Comparison of ENCODE assay signal across 8 mouse cellular contexts in the genomic region with DNA sequence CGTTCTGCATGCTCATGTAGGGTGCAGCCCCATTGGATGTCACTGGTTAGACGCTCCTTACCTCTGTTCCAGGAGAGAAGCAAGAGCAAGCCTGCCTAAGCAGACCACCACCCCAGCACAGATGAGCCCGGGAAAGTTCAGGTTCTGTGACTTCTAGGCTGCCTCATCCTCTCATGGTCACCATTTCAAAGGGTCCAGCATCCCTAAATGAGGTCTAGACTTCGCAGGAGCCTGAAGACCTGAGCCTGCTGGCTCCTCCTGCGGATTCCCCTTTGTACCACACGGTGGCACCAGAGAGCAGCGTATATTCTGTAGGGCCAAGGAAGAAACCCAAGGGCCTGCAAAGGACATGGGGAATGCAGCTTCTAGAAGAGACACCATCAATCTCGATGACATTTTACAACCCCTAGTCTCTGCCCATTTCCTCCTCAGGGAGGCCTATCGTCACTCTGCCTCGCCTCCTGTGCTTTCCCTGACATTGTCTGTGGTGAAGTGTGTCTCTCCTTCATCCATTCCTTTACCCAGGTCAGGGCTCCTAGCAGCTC. TPM values are rescaled to one million over a fixed set of nuclear protein-coding genes. Genes with fewer than 3 reads are reported as not detected.
DNase-seq lines count a peak whose midpoint lies in the region; ATAC-seq and TF ChIP-seq lines count a peak whose summit lies in the region.

No protein-coding gene starts in this region.

- no peak for TF ChIP-seq EP300 in liver, postnatal 0 days (IDR thresholded peaks at IDR 0.05; ENCODE audit: low read depth)
- TF ChIP-seq EP300 in stomach, postnatal 0 days (optimal IDR thresholded peaks at IDR 0.05) = no peak

- 14% methylated on average over 10 of the region's 10 CpGs for WGBS in liver, postnatal 0 days (ENCODE audit: insufficient replicate concordance)
- 17% methylated on average over 10 of the region's 10 CpGs for WGBS in neural tube, embryonic 15.5 days
- 15% methylated on average over 10 of the region's 10 CpGs for WGBS in stomach, postnatal 0 days

- no peak overlapping the region for H3K4me2 ChIP-seq in liver, postnatal 0 days (ENCODE audit: low read depth, low read length)
- no peak overlapping the region for H3K4me2 ChIP-seq in neural tube, embryonic 15.5 days
- H3K4me2 ChIP-seq in stomach, postnatal 0 days (replicated peaks; ENCODE audit: low read depth) = no peak overlapping the region

- H3K9ac ChIP-seq in liver, postnatal 0 days (replicated peaks) = no peak overlapping the region
- no peak overlapping the region for H3K9ac ChIP-seq in neural tube, embryonic 15.5 days (replicated peaks)
- no peak overlapping the region for H3K9ac ChIP-seq in stomach, postnatal 0 days (ENCODE audit: low read length)

- no peak overlapping the region for H3K4me3 ChIP-seq in E14TG2a.4 (replicated peaks; ENCODE audit: low read length)
- no peak overlapping the region for H3K4me3 ChIP-seq in liver, postnatal 0 days (ENCODE audit: low read depth, low read length)
- no peak overlapping the region for H3K4me3 ChIP-seq in neural tube, embryonic 15.5 days (replicated peaks)
- H3K4me3 ChIP-seq in stomach, postnatal 0 days (ENCODE audit: low read depth, low read length) = no peak overlapping the region

- ATAC-seq in erythroid progenitor cell, adult 5-6 weeks (replicated peaks; ENCODE audit: low FRiP score, poor library complexity, severe bottlenecking) = peak; percentile 68; the same call in 1 of the 2 replicates
- peak; percentile 50; the same call in 1 of the 2 replicates for ATAC-seq in liver, postnatal 0 days
- ATAC-seq in neural tube, embryonic 15.5 days (ENCODE audit: low FRiP score) = peak; percentile 71
- ATAC-seq in stomach, postnatal 0 days (ENCODE audit: low FRiP score, low TSS enrichment) = peak; percentile 70

- peak; percentile 95 for TF ChIP-seq CTCF in E14TG2a.4 (conservative IDR thresholded peaks at IDR 0.05; ENCODE audit: low read length)
- peak; percentile 92 for TF ChIP-seq CTCF in liver, postnatal 0 days (IDR thresholded peaks at IDR 0.05; ENCODE audit: low read depth)
- peak; percentile 96 for TF ChIP-seq CTCF in stomach, postnatal 0 days (IDR thresholded peaks at IDR 0.05; ENCODE audit: low read depth)

- intact Hi-C loops in heart, postnatal 14 days (cut with DNase I) = no loop called here

- DNase-seq in brain, adult 2 months (ENCODE audit: low read depth, low spot score) = peak; percentile 80
- peak; percentile 69 to 78 for DNase-seq in heart, postnatal 14 days
- DNase-seq in kidney, postnatal 25 days = peak; percentile 64 to 72
- peak; percentile 66 for DNase-seq in liver, postnatal 0 days
- DNase-seq in stomach, postnatal 0 days (ENCODE audit: low spot score) = peak; percentile 69

- no peak overlapping the region for H3K27ac ChIP-seq in liver, postnatal 0 days (ENCODE audit: low read depth)
- no peak overlapping the region; the same call in 1 of the 2 replicates for H3K27ac ChIP-seq in neural tube, embryonic 15.5 days (replicated peaks)
- no peak overlapping the region for H3K27ac ChIP-seq in stomach, postnatal 0 days (replicated peaks)

- H3K27me3 ChIP-seq in E14TG2a.4 (ENCODE audit: insufficient read depth, low read length) = no peaks in the 10 kb centered on the region
- no peaks in the 10 kb centered on the region for H3K27me3 ChIP-seq in liver, postnatal 0 days (ENCODE audit: insufficient read depth, low read length)
- no peaks in the 10 kb centered on the region for H3K27me3 ChIP-seq in neural tube, embryonic 15.5 days (replicated peaks)
- no peaks in the 10 kb centered on the region for H3K27me3 ChIP-seq in stomach, postnatal 0 days (ENCODE audit: control insufficient read depth, insufficient read depth, low read length)

- H3K4me1 ChIP-seq in E14TG2a.4 (replicated peaks; ENCODE audit: low read depth, low read length) = peaks cover 3% of the 10 kb centered on the region
- H3K4me1 ChIP-seq in liver, postnatal 0 days (ENCODE audit: insufficient read depth) = no peaks in the 10 kb centered on the region
- H3K4me1 ChIP-seq in neural tube, embryonic 15.5 days = peaks cover 9% of the 10 kb centered on the region
- no peaks in the 10 kb centered on the region for H3K4me1 ChIP-seq in stomach, postnatal 0 days (replicated peaks; ENCODE audit: control insufficient read depth, insufficient read depth)

- no peaks in the 10 kb centered on the region for H3K9me3 ChIP-seq in E14TG2a.4 (ENCODE audit: low read length)
- no peaks in the 10 kb centered on the region for H3K9me3 ChIP-seq in liver, postnatal 0 days (ENCODE audit: low read length)
- no peaks in the 10 kb centered on the region for H3K9me3 ChIP-seq in neural tube, embryonic 15.5 days (replicated peaks)
- no peaks in the 10 kb centered on the region for H3K9me3 ChIP-seq in stomach, postnatal 0 days (ENCODE audit: control insufficient read depth, low read length)

- peaks cover 14% of the 10 kb centered on the region for H3K36me3 ChIP-seq in E14TG2a.4 (ENCODE audit: insufficient read depth, low read length)
- H3K36me3 ChIP-seq in liver, postnatal 0 days (replicated peaks; ENCODE audit: insufficient read depth, low read length) = no peaks in the 10 kb centered on the region; the same call in 1 of the 2 replicates
- peaks cover 6% of the 10 kb centered on the region; the same call in 1 of the 2 replicates for H3K36me3 ChIP-seq in neural tube, embryonic 15.5 days
- no peaks in the 10 kb centered on the region for H3K36me3 ChIP-seq in stomach, postnatal 0 days (ENCODE audit: control insufficient read depth, insufficient read depth, low read length)

RNA-seq across cellular contexts. Expression of gene Vmn1r40, which starts 28.0 kb away (rescaled TPM):
- total RNA-seq in erythroid progenitor cell, adult 5-6 weeks (2015; ENCODE audit: low replicate concordance) = not detected in 2 replicates
- total RNA-seq in erythroid progenitor cell, adult 5-6 weeks (2017; ENCODE audit: low replicate concordance) = not detected in 2 replicates
- total RNA-seq in heart, postnatal 14 days (2021) = not detected
- polyA plus RNA-seq in liver, postnatal 0 days (2015; fragmentation: Nextera tagmentation; extraction: Ambion mirVana) = not detected in 2 replicates
- not detected in 2 replicates for polyA plus RNA-seq in neural tube, embryonic 15.5 days (2015; fragmentation: Nextera tagmentation; extraction: Ambion mirVana)
- polyA plus RNA-seq in stomach, postnatal 0 days (2015; fragmentation: Nextera tagmentation; extraction: Ambion mirVana) = not detected in 2 replicates

RNA-seq across cellular contexts. Expression of gene Txnrd3, which starts 35.6 kb away (rescaled TPM):
- 1.3 TPM in 1 of 2 replicates, not detected in the other for total RNA-seq in erythroid progenitor cell, adult 5-6 weeks (2015; ENCODE audit: low replicate concordance)
- 1.5 TPM in 1 of 2 replicates, not detected in the other for total RNA-seq in erythroid progenitor cell, adult 5-6 weeks (2017; ENCODE audit: low replicate concordance)
- total RNA-seq in heart, postnatal 14 days (2021) = 10 to 100 TPM; 20.1 to 20.3 TPM
- polyA plus RNA-seq in liver, postnatal 0 days (2015; fragmentation: Nextera tagmentation; extraction: Ambion mirVana) = 4.2 and 4.6 TPM in 2 replicates
- 11.6 and 12.7 TPM in 2 replicates for polyA plus RNA-seq in neural tube, embryonic 15.5 days (2015; fragmentation: Nextera tagmentation; extraction: Ambion mirVana)
- 11.5 and 11.7 TPM in 2 replicates for polyA plus RNA-seq in stomach, postnatal 0 days (2015; fragmentation: Nextera tagmentation; extraction: Ambion mirVana)
